Mouse (Mus musculus) erythroblast, embryonic 14.5 days (primary cell): ENCODE data around the gene Slc7a11.

Experiments
- GATA1 ChIP-seq: IDR thresholded peaks from 2 replicates; pipeline ENCODE4 v1.6.1; 2012; ENCODE audit warnings: low read length, inconsistent platforms, mixed read lengths
- TAL1 ChIP-seq: IDR thresholded peaks from 3 replicates; pipeline ENCODE4 v1.6.1; 2012; ENCODE audit warnings: low read length, inconsistent platforms, mixed read lengths

DNA sequence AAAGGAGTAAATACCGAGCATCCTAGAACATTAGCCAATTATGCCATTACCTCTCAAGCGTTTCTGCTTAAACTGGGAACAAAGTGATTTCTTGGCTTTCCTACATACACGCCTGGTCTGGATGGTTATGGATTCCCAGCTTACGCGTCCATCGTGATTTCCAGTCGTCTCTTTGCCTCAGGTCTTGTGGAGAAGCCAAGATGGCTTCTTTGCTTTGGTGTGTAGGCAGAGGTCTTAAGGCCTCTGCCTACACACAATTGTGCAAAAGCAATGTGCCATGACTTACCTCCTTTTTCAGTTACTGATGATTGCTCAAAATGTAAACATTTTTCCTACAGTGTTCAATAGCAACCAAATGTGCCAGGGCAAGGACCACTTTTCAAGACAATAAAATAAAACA, 119.5 kb downstream of the Slc7a11 start:
- TF ChIP-seq GATA1: no peak
- no peak for TF ChIP-seq TAL1
